Mouse (Mus musculus): ENCODE results near the gene Arf1.

DNA sequence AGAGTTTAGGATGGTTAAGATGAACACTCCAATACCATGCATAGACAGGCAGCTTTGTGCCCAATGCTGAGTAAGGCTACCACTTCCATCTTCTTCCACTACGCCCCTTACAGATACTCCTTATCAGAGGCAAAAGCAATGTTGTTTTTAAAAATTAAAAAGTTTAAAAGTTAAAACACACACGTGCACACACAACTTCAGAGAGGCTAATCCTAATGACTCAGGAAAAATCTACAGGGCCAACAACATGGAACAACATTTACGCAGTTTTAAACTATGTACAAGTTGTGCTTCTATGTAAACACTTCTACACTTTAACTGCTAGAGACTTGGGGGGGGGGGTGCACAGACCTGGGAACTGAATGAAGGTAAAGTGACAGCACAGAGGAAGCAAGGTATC lies 4.0 kb downstream of the Arf1 start:
- no peak for TF ChIP-seq POLR2A (IDR thresholded peaks at IDR 0.05; ENCODE audit: low read depth, low read length)
- TF ChIP-seq GABPA (IDR thresholded peaks at IDR 0.05; ENCODE audit: insufficient replicate concordance, low read depth, low read length), result no peak
- no peak for TF ChIP-seq ELF1 (IDR thresholded peaks at IDR 0.05; ENCODE audit: low read depth, low read length)
- no peak for TF ChIP-seq CTCF (conservative IDR thresholded peaks at IDR 0.05 in 1 of 2, IDR thresholded peaks at IDR 0.05 in 1 of 2; ENCODE audit: low read depth in 2 of 2, low read length in 2 of 2)
- no peak for TF ChIP-seq POLR2AphosphoS2 (IDR thresholded peaks at IDR 0.05; ENCODE audit: low read depth, low read length)
- TF ChIP-seq CHD1 (IDR thresholded peaks at IDR 0.05; ENCODE audit: low read depth, low read length), result no peak
- no peak for TF ChIP-seq SMC3 (IDR thresholded peaks at IDR 0.05; ENCODE audit: low read depth, low read length)
- TF ChIP-seq JUN (IDR thresholded peaks at IDR 0.05; ENCODE audit: insufficient read depth, low read depth, low read length), result no peak
- no peak for TF ChIP-seq MYC (IDR thresholded peaks at IDR 0.05; ENCODE audit: low read depth, low read length)
- no peak for TF ChIP-seq ETS1 (conservative IDR thresholded peaks at IDR 0.05; ENCODE audit: low read depth, low read length)
- no peak for TF ChIP-seq MAFK (IDR thresholded peaks at IDR 0.05; ENCODE audit: insufficient replicate concordance, low read length)
- no peak for TF ChIP-seq ZC3H11A (IDR thresholded peaks at IDR 0.05; ENCODE audit: low read depth, low read length)
- TF ChIP-seq UBTF (IDR thresholded peaks at IDR 0.05; ENCODE audit: low read depth, low read length), result no peak
- no peak for TF ChIP-seq HCFC1 (IDR thresholded peaks at IDR 0.05; ENCODE audit: low read depth, low read length)
